ENCODE assay signal across 8 mouse cellular contexts in the genomic region with DNA sequence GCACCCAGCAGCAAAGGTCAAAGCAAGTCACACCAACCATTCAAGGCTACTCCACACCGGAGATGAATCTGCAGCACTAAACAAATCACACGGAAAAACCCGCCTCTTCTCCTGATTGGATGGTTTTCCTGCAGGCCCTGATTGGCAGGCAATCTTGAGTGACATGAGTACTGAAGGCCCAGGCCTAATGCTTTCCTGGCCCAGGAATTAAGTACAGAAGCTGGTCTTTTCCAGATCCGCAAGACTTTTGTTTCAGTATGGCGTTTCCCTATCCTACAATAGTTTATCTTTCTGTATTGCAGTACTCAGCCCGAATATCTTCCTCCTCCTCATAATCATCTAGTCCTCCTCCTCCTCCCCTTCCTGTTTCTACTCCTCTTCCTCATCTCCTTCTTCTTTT. TPM values are rescaled to one million over a fixed set of nuclear protein-coding genes. Genes with fewer than 3 reads are reported as not detected.
DNase-seq lines count a peak whose midpoint lies in the region; ATAC-seq and TF ChIP-seq lines count a peak whose summit lies in the region.
"Not testable (repeated sequence)": the region's sequence is repeated elsewhere in the genome, so short reads cannot be mapped to it uniquely, and the experiment has no call there.

A gene (minus strand): TSS at position 101 of the 400 bp plus-strand sequence.

- not testable (repeated sequence) for DNase-seq in embryonic facial prominence, embryonic 11.5 days (ENCODE audit: low spot score); forebrain, embryonic 14.5 days (ENCODE audit: low spot score); thymus, postnatal 0 days (ENCODE audit: low spot score)

- H3K9me3 ChIP-seq in E14TG2a.4 (ENCODE audit: low read length); embryonic facial prominence, embryonic 11.5 days (replicated peaks; ENCODE audit: control insufficient read depth, low read length); forebrain, embryonic 14.5 days (replicated peaks; ENCODE audit: control insufficient read depth, low read length); intestine, embryonic 16.5 days (ENCODE audit: control insufficient read depth, low read length); limb, embryonic 15.5 days; midbrain, embryonic 15.5 days: not testable (repeated sequence)

- H3K27me3 ChIP-seq in E14TG2a.4 (ENCODE audit: insufficient read depth, low read length); embryonic facial prominence, embryonic 11.5 days (ENCODE audit: control insufficient read depth, insufficient read depth, low read length); forebrain, embryonic 14.5 days (replicated peaks; ENCODE audit: control insufficient read depth, insufficient read depth, low read length); intestine, embryonic 16.5 days (replicated peaks; ENCODE audit: control insufficient read depth, insufficient read depth, low read length); limb, embryonic 15.5 days; midbrain, embryonic 15.5 days (replicated peaks): not testable (repeated sequence)

- H3K27ac ChIP-seq in embryonic facial prominence, embryonic 11.5 days (replicated peaks; ENCODE audit: low read depth, low read length); forebrain, embryonic 14.5 days (ENCODE audit: low read depth, low read length); intestine, embryonic 16.5 days (ENCODE audit: low read length); limb, embryonic 15.5 days; midbrain, embryonic 15.5 days: not testable (repeated sequence)

- not testable (repeated sequence) for H3K4me1 ChIP-seq in E14TG2a.4 (replicated peaks; ENCODE audit: low read depth, low read length); embryonic facial prominence, embryonic 11.5 days (ENCODE audit: control insufficient read depth, insufficient read depth, low read length); forebrain, embryonic 14.5 days (ENCODE audit: control insufficient read depth, insufficient read depth, low read length); intestine, embryonic 16.5 days (ENCODE audit: control insufficient read depth, insufficient read depth, low read length); limb, embryonic 15.5 days; midbrain, embryonic 15.5 days

- 95% methylated on average over 2 of the region's 6 CpGs for WGBS in embryonic facial prominence, embryonic 11.5 days
- WGBS in forebrain, embryonic 14.5 days = 90% methylated on average over 3 of the region's 6 CpGs
- WGBS in intestine, embryonic 16.5 days = 90% methylated on average over 3 of the region's 6 CpGs
- WGBS in limb, embryonic 15.5 days = 86% methylated on average over 4 of the region's 6 CpGs
- WGBS in midbrain, embryonic 15.5 days = 88% methylated on average over 4 of the region's 6 CpGs

- not testable (repeated sequence) for ATAC-seq in embryonic facial prominence, embryonic 11.5 days (replicated peaks; ENCODE audit: insufficient number of reproducible peaks, low FRiP score, low TSS enrichment, low read depth); forebrain, embryonic 14.5 days; hematopoietic stem cell, adult 5-6 weeks (replicated peaks in 1 of 2; ENCODE audit: insufficient read depth in 1 of 2, low FRiP score in 2 of 2, low TSS enrichment in 1 of 2, low read depth in 1 of 2, poor library complexity in 2 of 2, severe bottlenecking in 2 of 2); intestine, embryonic 16.5 days; limb, embryonic 15.5 days (ENCODE audit: insufficient number of reproducible peaks, low FRiP score, low TSS enrichment, low read depth); midbrain, embryonic 15.5 days (replicated peaks)

- H3K36me3 ChIP-seq in E14TG2a.4 (ENCODE audit: insufficient read depth, low read length); embryonic facial prominence, embryonic 11.5 days (replicated peaks; ENCODE audit: control insufficient read depth, insufficient read depth, low read depth, low read length); forebrain, embryonic 14.5 days (ENCODE audit: control insufficient read depth, insufficient read depth, low read length); intestine, embryonic 16.5 days (ENCODE audit: control insufficient read depth, insufficient read depth, low read length); limb, embryonic 15.5 days; midbrain, embryonic 15.5 days (replicated peaks): not testable (repeated sequence)

- TF ChIP-seq CTCF in E14TG2a.4 (conservative IDR thresholded peaks at IDR 0.05; ENCODE audit: low read length) = not testable (repeated sequence)

- H3K9ac ChIP-seq in embryonic facial prominence, embryonic 11.5 days (replicated peaks; ENCODE audit: low read length); forebrain, embryonic 14.5 days (ENCODE audit: low read length); intestine, embryonic 16.5 days (ENCODE audit: low read depth, low read length); limb, embryonic 15.5 days; midbrain, embryonic 15.5 days: not testable (repeated sequence)

- H3K4me3 ChIP-seq in E14TG2a.4 (replicated peaks; ENCODE audit: low read length) = 0 out of 2 replicates have a peak within 1 kb of the TSS, but pooled peaks have one; percentile 39
- H3K4me3 ChIP-seq in embryonic facial prominence, embryonic 11.5 days (ENCODE audit: low read depth, low read length); forebrain, embryonic 14.5 days (ENCODE audit: low read depth, low read length); intestine, embryonic 16.5 days (ENCODE audit: low read length); limb, embryonic 15.5 days; midbrain, embryonic 15.5 days: not testable (repeated sequence)

- H3K4me2 ChIP-seq in embryonic facial prominence, embryonic 11.5 days (ENCODE audit: low read depth, low read length); forebrain, embryonic 14.5 days (ENCODE audit: low read length); intestine, embryonic 16.5 days (ENCODE audit: low read depth, low read length); limb, embryonic 15.5 days; midbrain, embryonic 15.5 days: not testable (repeated sequence)

RNA-seq across cellular contexts. Expression of the gene that starts here (rescaled TPM):
- 27.2 and 27.4 TPM in 2 replicates for polyA plus RNA-seq in embryonic facial prominence, embryonic 11.5 days (2014; fragmentation: Nextera tagmentation; extraction: Ambion mirVana)
- polyA plus RNA-seq in forebrain, embryonic 14.5 days (2014; fragmentation: Nextera tagmentation; extraction: Ambion mirVana) = 13.2 and 15.4 TPM in 2 replicates
- 12.9 and 20.8 TPM in 2 replicates for total RNA-seq in hematopoietic stem cell, adult 5-6 weeks (2017)
- 12.7 and 13.0 TPM in 2 replicates for polyA plus RNA-seq in intestine, embryonic 16.5 days (2015; fragmentation: Nextera tagmentation; extraction: Ambion mirVana)
- polyA plus RNA-seq in limb, embryonic 15.5 days (2015; fragmentation: Nextera tagmentation; extraction: Ambion mirVana) = 14.0 and 16.4 TPM in 2 replicates
- 9.2 and 10.5 TPM in 2 replicates for polyA plus RNA-seq in midbrain, embryonic 15.5 days (2015; fragmentation: Nextera tagmentation; extraction: Ambion mirVana)
- 11.3 and 13.9 TPM in 2 replicates for polyA plus RNA-seq in thymus, postnatal 0 days (2015; fragmentation: Nextera tagmentation; extraction: Ambion mirVana)
